ENCODE assay signal across 8 mouse cellular contexts in genomic region chr7:80900944-80901501, GRCm38 (mm10). TPM values are rescaled to one million over a fixed set of nuclear protein-coding genes. Genes with fewer than 3 reads are reported as not detected.
A peak's percentile ranks its signal among the peaks of the same experiment; 100 is the strongest.
DNase-seq lines count a peak whose midpoint lies in the region; ATAC-seq lines count a peak whose summit lies in the region.

Gene Wdr73, minus strand, starts transcription at chr7:80901269.

- peaks cover 11% of the 10 kb centered on the region for H3K4me1 ChIP-seq in forebrain, embryonic 14.5 days (ENCODE audit: control insufficient read depth, insufficient read depth, low read length)
- H3K4me1 ChIP-seq in neural tube, embryonic 15.5 days: peaks cover 32% of the 10 kb centered on the region

- peak; percentile 96 for ATAC-seq in forebrain, embryonic 14.5 days
- ATAC-seq in neural tube, embryonic 15.5 days (ENCODE audit: low FRiP score): peak; percentile 95

- intact Hi-C loops in heart, postnatal 14 days (cut with DNase I): loop anchor here (5.0 kb wide), 2 partner anchors 46 to 91 kb away; partner anchors contain the start of genes Sec11a and Zfp592

- peak within 1 kb of the TSS; percentile 75 for H3K4me2 ChIP-seq in forebrain, embryonic 14.5 days (ENCODE audit: low read length)
- H3K4me2 ChIP-seq in neural tube, embryonic 15.5 days: peak within 1 kb of the TSS; percentile 86

- no peaks in the 10 kb centered on the region for H3K27me3 ChIP-seq in forebrain, embryonic 14.5 days (replicated peaks; ENCODE audit: control insufficient read depth, insufficient read depth, low read length)
- no peaks in the 10 kb centered on the region for H3K27me3 ChIP-seq in neural tube, embryonic 15.5 days (replicated peaks)

- peak within 1 kb of the TSS; percentile 75 for H3K27ac ChIP-seq in forebrain, embryonic 14.5 days (ENCODE audit: low read depth, low read length)
- H3K27ac ChIP-seq in neural tube, embryonic 15.5 days (replicated peaks): peak within 1 kb of the TSS; percentile 83

- under 1% methylated on average over 36 of the region's 36 CpGs for WGBS in forebrain, embryonic 14.5 days
- WGBS in neural tube, embryonic 15.5 days: under 1% methylated on average over 36 of the region's 36 CpGs

- H3K9ac ChIP-seq in forebrain, embryonic 14.5 days (ENCODE audit: low read length): peak within 1 kb of the TSS; percentile 73
- H3K9ac ChIP-seq in neural tube, embryonic 15.5 days (replicated peaks): peak within 1 kb of the TSS; percentile 54

- peak; percentile 91 for DNase-seq in ES-CJ7 (ENCODE audit: low read depth, low spot score)
- DNase-seq in cerebellum, adult 11 months: peak; percentile 77
- peak; percentile 96 for DNase-seq in forebrain, embryonic 14.5 days (ENCODE audit: low spot score)
- DNase-seq in heart, postnatal 14 days: peak; percentile 92 to 95
- DNase-seq in layer of hippocampus, adult 11-12 months (ENCODE audit: low spot score): peak; percentile 91
- DNase-seq in lung, adult 18-20 months: peak; percentile 90 to 94
- peak; percentile 89 for DNase-seq in testis, postnatal 14 days (ENCODE audit: low spot score)

- H3K36me3 ChIP-seq in forebrain, embryonic 14.5 days (ENCODE audit: control insufficient read depth, insufficient read depth, low read length): peaks cover 27% of the 10 kb centered on the region
- H3K36me3 ChIP-seq in neural tube, embryonic 15.5 days: peaks cover 20% of the 10 kb centered on the region

- H3K9me3 ChIP-seq in forebrain, embryonic 14.5 days (replicated peaks; ENCODE audit: control insufficient read depth, low read length): no peaks in the 10 kb centered on the region
- H3K9me3 ChIP-seq in neural tube, embryonic 15.5 days (replicated peaks): no peaks in the 10 kb centered on the region

- H3K4me3 ChIP-seq in forebrain, embryonic 14.5 days (ENCODE audit: low read depth, low read length): peak within 1 kb of the TSS; percentile 59
- H3K4me3 ChIP-seq in neural tube, embryonic 15.5 days (replicated peaks): peak within 1 kb of the TSS; percentile 78

RNA-seq across cellular contexts. Expression of gene Wdr73, which starts in this region (rescaled TPM):
- 36.3 and 38.1 TPM in 2 replicates for polyA plus RNA-seq in forebrain, embryonic 14.5 days (2014; fragmentation: Nextera tagmentation; extraction: Ambion mirVana)
- 1 to 10 TPM; 6.3 to 7.6 TPM for total RNA-seq in heart, postnatal 14 days (2021)
- polyA plus RNA-seq in neural tube, embryonic 15.5 days (2015; fragmentation: Nextera tagmentation; extraction: Ambion mirVana): 33.0 and 35.0 TPM in 2 replicates

Comparison
In these comparisons a context has a peak if more than half of its experiments do, and no peak if none do; other contexts are left out.
1. Peak in every context shown above with its lines: DNase-seq, ATAC-seq, H3K4me3 ChIP-seq and H3K27ac ChIP-seq.